Comparison of ENCODE assay signal across 8 mouse cellular contexts in genomic region chr7:25755468-25755833, GRCm38 (mm10). TPM values are rescaled to one million over a fixed set of nuclear protein-coding genes. Genes with fewer than 3 reads are reported as not detected.
DNase-seq lines count a peak whose midpoint lies in the region; ATAC-seq and TF ChIP-seq lines count a peak whose summit lies in the region.

No protein-coding gene starts in this region.

- H3K36me3 ChIP-seq in ES-E14 (ENCODE audit: control insufficient read depth, insufficient read depth, low read length, poor library complexity, severe bottlenecking): peaks cover 4% of the 10 kb centered on the region
- H3K36me3 ChIP-seq in hindbrain, embryonic 14.5 days (replicated peaks; ENCODE audit: control insufficient read depth, insufficient read depth): peaks cover 14% of the 10 kb centered on the region; the same call in 1 of the 2 replicates
- H3K36me3 ChIP-seq in liver, postnatal 0 days (replicated peaks; ENCODE audit: insufficient read depth, low read length): peaks cover 15% of the 10 kb centered on the region
- peaks cover 5% of the 10 kb centered on the region; the same call in 1 of the 2 replicates for H3K36me3 ChIP-seq in neural tube, embryonic 14.5 days (ENCODE audit: control insufficient read depth, insufficient read depth, low read length)

- no peaks in the 10 kb centered on the region for H3K9me3 ChIP-seq in ES-E14 (ENCODE audit: control insufficient read depth, insufficient read depth, low read depth, low read length)
- H3K9me3 ChIP-seq in hindbrain, embryonic 14.5 days (ENCODE audit: control insufficient read depth, low read length): no peaks in the 10 kb centered on the region
- H3K9me3 ChIP-seq in liver, postnatal 0 days (ENCODE audit: low read length): no peaks in the 10 kb centered on the region
- H3K9me3 ChIP-seq in neural tube, embryonic 14.5 days (ENCODE audit: control insufficient read depth, low read length): no peaks in the 10 kb centered on the region

- peak; percentile 36; the same call in 1 of the 2 replicates for TF ChIP-seq EP300 in liver, postnatal 0 days (IDR thresholded peaks at IDR 0.05; ENCODE audit: low read depth)

- in situ Hi-C loops in ES-E14 (cut with MboI; ENCODE audit: low sequenced_read_pairs in 2 of 2, unreplicated experiment in 2 of 2): loop anchor here in 1 of 2 experiments (10.0 kb wide), 1 partner anchor 49 kb away; no protein-coding TSS in a partner anchor

- peak overlapping the region; percentile 73 to 95 for H3K4me3 ChIP-seq in ES-E14 (ENCODE audit: insufficient read depth in 1 of 2, low read depth in 1 of 2, low read length in 2 of 2, poor library complexity in 1 of 2, severe bottlenecking in 1 of 2)
- H3K4me3 ChIP-seq in hindbrain, embryonic 14.5 days (replicated peaks; ENCODE audit: low read length): peak overlapping the region; percentile 96
- H3K4me3 ChIP-seq in liver, postnatal 0 days (ENCODE audit: low read depth, low read length): peak overlapping the region; percentile 79
- H3K4me3 ChIP-seq in neural tube, embryonic 14.5 days (ENCODE audit: low read depth, low read length): peak overlapping the region; percentile 96

- H3K4me1 ChIP-seq in ES-E14 (ENCODE audit: control insufficient read depth in 2 of 2, insufficient read depth in 2 of 2, low read length in 2 of 2, poor library complexity in 1 of 2): peaks cover 2 to 4% of the 10 kb centered on the region in 2 experiments; a peak in 1 of 4 replicates
- peaks cover 17% of the 10 kb centered on the region for H3K4me1 ChIP-seq in hindbrain, embryonic 14.5 days (replicated peaks; ENCODE audit: control insufficient read depth, insufficient read depth, low read length)
- H3K4me1 ChIP-seq in liver, postnatal 0 days (ENCODE audit: insufficient read depth): peaks cover 28% of the 10 kb centered on the region
- H3K4me1 ChIP-seq in neural tube, embryonic 14.5 days (ENCODE audit: control insufficient read depth, insufficient read depth, low read length): peaks cover 19% of the 10 kb centered on the region

- peak; percentile 39 for DNase-seq in gastrocnemius, postnatal 10 days
- no peak for DNase-seq in gastrocnemius, postnatal 25 days
- DNase-seq in ES-E14 (ENCODE audit: low read depth, low spot score): no peak
- peak; percentile 74 for DNase-seq in hindbrain, embryonic 14.5 days (ENCODE audit: low spot score)
- DNase-seq in liver, postnatal 0 days: peak; percentile 77
- peak; percentile 67 for DNase-seq in urinary bladder, postnatal 14 days (ENCODE audit: low spot score)

- under 1% methylated on average over 15 of the region's 15 CpGs for WGBS in hindbrain, embryonic 14.5 days
- WGBS in liver, postnatal 0 days (ENCODE audit: insufficient replicate concordance): under 1% methylated on average over 15 of the region's 15 CpGs
- under 1% methylated on average over 15 of the region's 15 CpGs for WGBS in neural tube, embryonic 14.5 days

- H3K27me3 ChIP-seq in hindbrain, embryonic 14.5 days (ENCODE audit: control insufficient read depth, insufficient read depth, low read length): no peaks in the 10 kb centered on the region
- no peaks in the 10 kb centered on the region for H3K27me3 ChIP-seq in liver, postnatal 0 days (ENCODE audit: insufficient read depth, low read length)
- H3K27me3 ChIP-seq in neural tube, embryonic 14.5 days (ENCODE audit: control insufficient read depth, insufficient read depth, low read length): no peaks in the 10 kb centered on the region

- peak overlapping the region; percentile 72 for H3K9ac ChIP-seq in ES-E14 (ENCODE audit: insufficient read depth, low read depth, low read length, poor library complexity, severe bottlenecking)
- H3K9ac ChIP-seq in hindbrain, embryonic 14.5 days: peak overlapping the region; percentile 55
- H3K9ac ChIP-seq in liver, postnatal 0 days (replicated peaks): peak overlapping the region; percentile 66
- H3K9ac ChIP-seq in neural tube, embryonic 14.5 days (replicated peaks; ENCODE audit: low read depth, low read length): no peak overlapping the region; the same call in 1 of the 2 replicates

- TF ChIP-seq CTCF in liver, postnatal 0 days (IDR thresholded peaks at IDR 0.05; ENCODE audit: low read depth): no peak

- H3K27ac ChIP-seq in ES-E14 (ENCODE audit: insufficient read depth, low read depth, low read length, poor library complexity, severe bottlenecking): peak overlapping the region; percentile 67
- H3K27ac ChIP-seq in hindbrain, embryonic 14.5 days: peak overlapping the region; percentile 99
- H3K27ac ChIP-seq in liver, postnatal 0 days (ENCODE audit: low read depth): peak overlapping the region; percentile 98
- H3K27ac ChIP-seq in neural tube, embryonic 14.5 days (ENCODE audit: low read depth, low read length): peak overlapping the region; percentile 95

- peak overlapping the region; percentile 98 for H3K4me2 ChIP-seq in hindbrain, embryonic 14.5 days (replicated peaks)
- H3K4me2 ChIP-seq in liver, postnatal 0 days (ENCODE audit: low read depth, low read length): peak overlapping the region; percentile 92
- peak overlapping the region; percentile 94 for H3K4me2 ChIP-seq in neural tube, embryonic 14.5 days (ENCODE audit: low read depth, low read length)

- peak; percentile 63 for ATAC-seq in erythroblast, adult 5-6 weeks (replicated peaks; ENCODE audit: low FRiP score, poor library complexity, severe bottlenecking)
- peak; percentile 50 for ATAC-seq in hindbrain, embryonic 14.5 days (ENCODE audit: low FRiP score)
- ATAC-seq in liver, postnatal 0 days: peak; percentile 63
- peak; percentile 32 for ATAC-seq in neural tube, embryonic 14.5 days (ENCODE audit: low read depth)

TF ChIP-seq in ES-E14, 5 proteins besides CTCF, POLR2A, EP300 and RAD21:
- TF ChIP-seq HCFC1 (IDR thresholded peaks at IDR 0.05; ENCODE audit: borderline replicate concordance, insufficient read depth, low read length): no peak
- no peak for TF ChIP-seq ZC3H11A (IDR thresholded peaks at IDR 0.05; ENCODE audit: borderline replicate concordance, low read depth, low read length)
- TF ChIP-seq ZNF384 (IDR thresholded peaks at IDR 0.05; ENCODE audit: low read depth, low read length): no peak
- TF ChIP-seq MAFK (IDR thresholded peaks at IDR 0.05; ENCODE audit: insufficient read depth, low read depth, low read length): no peak
- no peak for TF ChIP-seq CHD2 (IDR thresholded peaks at IDR 0.05; ENCODE audit: low read depth, low read length)

RNA-seq across cellular contexts. Expression of gene Hnrnpul1, which starts 0.9 kb away (rescaled TPM):
- 10 to 100 TPM; 91.8 to 98.1 TPM for total RNA-seq in gastrocnemius, postnatal 10 days (2021)
- total RNA-seq in gastrocnemius, postnatal 25 days (2021): 10 to 100 TPM; 55.3 to 57.2 TPM
- 67.1 and 69.0 TPM in 2 replicates for total RNA-seq in ES-E14 (2012; rRNA removed)
- total RNA-seq in erythroblast, adult 5-6 weeks (2015; ENCODE audit: low replicate concordance): 45.2 and 59.1 TPM in 2 replicates
- 79.3 and 99.9 TPM in 2 replicates for total RNA-seq in erythroblast, adult 5-6 weeks (2017; ENCODE audit: low replicate concordance)
- 54.7 and 55.2 TPM in 2 replicates for polyA plus RNA-seq in hindbrain, embryonic 14.5 days (2014; fragmentation: Nextera tagmentation; extraction: Ambion mirVana)
- polyA plus RNA-seq in liver, postnatal 0 days (2015; fragmentation: Nextera tagmentation; extraction: Ambion mirVana): 21.4 and 22.6 TPM in 2 replicates
- polyA plus RNA-seq in neural tube, embryonic 14.5 days (2014; fragmentation: Nextera tagmentation; extraction: Ambion mirVana): 52.9 and 53.0 TPM in 2 replicates

RNA-seq across cellular contexts. Expression of gene Axl, which starts 33.1 kb away (rescaled TPM):
- 100 to 1,000 TPM in 1 of 2 experiments, 10 to 100 TPM in 1; 89.3 to 110 TPM for total RNA-seq in gastrocnemius, postnatal 10 days (2021)
- total RNA-seq in gastrocnemius, postnatal 25 days (2021): 10 to 100 TPM; 41.1 to 42.4 TPM
- 27.1 and 56.5 TPM in 2 replicates for total RNA-seq in ES-E14 (2012; rRNA removed)
- total RNA-seq in erythroblast, adult 5-6 weeks (2015; ENCODE audit: low replicate concordance): 28.2 and 35.7 TPM in 2 replicates
- total RNA-seq in erythroblast, adult 5-6 weeks (2017; ENCODE audit: low replicate concordance): 20.2 and 22.2 TPM in 2 replicates
- 16.8 and 20.6 TPM in 2 replicates for polyA plus RNA-seq in hindbrain, embryonic 14.5 days (2014; fragmentation: Nextera tagmentation; extraction: Ambion mirVana)
- 26.6 and 27.4 TPM in 2 replicates for polyA plus RNA-seq in liver, postnatal 0 days (2015; fragmentation: Nextera tagmentation; extraction: Ambion mirVana)
- polyA plus RNA-seq in neural tube, embryonic 14.5 days (2014; fragmentation: Nextera tagmentation; extraction: Ambion mirVana): 13.5 and 26.7 TPM in 2 replicates

RNA-seq across cellular contexts. Expression of gene Ccdc97, which starts 36.6 kb away (rescaled TPM):
- total RNA-seq in gastrocnemius, postnatal 10 days (2021): 10 to 100 TPM; 31.9 to 39.6 TPM
- 10 to 100 TPM; 33.6 to 36.2 TPM for total RNA-seq in gastrocnemius, postnatal 25 days (2021)
- total RNA-seq in ES-E14 (2012; rRNA removed): 20.3 and 21.7 TPM in 2 replicates
- 19.0 and 22.3 TPM in 2 replicates for total RNA-seq in erythroblast, adult 5-6 weeks (2015; ENCODE audit: low replicate concordance)
- total RNA-seq in erythroblast, adult 5-6 weeks (2017; ENCODE audit: low replicate concordance): 14.7 and 17.7 TPM in 2 replicates
- 41.9 and 43.5 TPM in 2 replicates for polyA plus RNA-seq in hindbrain, embryonic 14.5 days (2014; fragmentation: Nextera tagmentation; extraction: Ambion mirVana)
- polyA plus RNA-seq in liver, postnatal 0 days (2015; fragmentation: Nextera tagmentation; extraction: Ambion mirVana): 6.7 and 6.8 TPM in 2 replicates
- 39.5 and 42.4 TPM in 2 replicates for polyA plus RNA-seq in neural tube, embryonic 14.5 days (2014; fragmentation: Nextera tagmentation; extraction: Ambion mirVana)

Comparison
In these comparisons a context has a peak if more than half of its experiments do, and no peak if none do; other contexts are left out.
1. DNase-seq: peak in gastrocnemius, postnatal 10 days (single experiment), hindbrain, embryonic 14.5 days (single experiment), liver, postnatal 0 days (single experiment) and urinary bladder, postnatal 14 days (single experiment); none in gastrocnemius, postnatal 25 days (single experiment) and ES-E14 (single experiment).
2. Peak in every context shown above with its lines, with median percentiles within 50 percentile points of each other: H3K27ac ChIP-seq, H3K4me3 ChIP-seq, ATAC-seq and H3K4me2 ChIP-seq.